Mouse (Mus musculus): ENCODE data around the gene Tspan9.

Tspan9 gene

GRCm38 (mm10) chr6:128132581-128132980, 10.8 kb downstream of the Tspan9 start:
- no peak for DNase-seq (ENCODE audit: low spot score)

GRCm38 (mm10) chr6:128131390-128131789, 12.0 kb downstream of the Tspan9 start:
- DNase-seq (ENCODE audit: low spot score) = no peak

- no peak for DNase-seq (ENCODE audit: low spot score)
Measured at GRCm38 (mm10) chr6:128130686-128131085, 12.7 kb downstream of the Tspan9 start.

GRCm38 (mm10) chr6:128129382-128129781, 14.0 kb downstream of the Tspan9 start:
- no peak for DNase-seq (ENCODE audit: low spot score)

- DNase-seq (ENCODE audit: low spot score) = no peak
Measured at GRCm38 (mm10) chr6:128127312-128127711, 16.1 kb downstream of the Tspan9 start.

- no peak for DNase-seq (ENCODE audit: low spot score)
Measured at GRCm38 (mm10) chr6:128126876-128127275, 16.5 kb downstream of the Tspan9 start.

GRCm38 (mm10) chr6:128125464-128125863, 17.9 kb downstream of the Tspan9 start:
- DNase-seq (ENCODE audit: low spot score) = no peak

GRCm38 (mm10) chr6:128124222-128124971, 19.0 kb downstream of the Tspan9 start:
- no peak for DNase-seq (ENCODE audit: low spot score)

GRCm38 (mm10) chr6:128122127-128122526, 21.3 kb downstream of the Tspan9 start:
- no peak for DNase-seq (ENCODE audit: low spot score)

GRCm38 (mm10) chr6:128121691-128122090, 21.7 kb downstream of the Tspan9 start:
- no peak for DNase-seq (ENCODE audit: low spot score)

GRCm38 (mm10) chr6:128120806-128121205, 22.6 kb downstream of the Tspan9 start:
- no peak for DNase-seq (ENCODE audit: low spot score)

- no peak for DNase-seq (ENCODE audit: low spot score)
Measured at GRCm38 (mm10) chr6:128118670-128119230, 24.6 kb downstream of the Tspan9 start.

- no peak for DNase-seq (ENCODE audit: low spot score)
Measured at GRCm38 (mm10) chr6:128116836-128117542, 26.4 kb downstream of the Tspan9 start.

GRCm38 (mm10) chr6:128116344-128116743, 27.1 kb downstream of the Tspan9 start:
- DNase-seq (ENCODE audit: low spot score) = no peak

GRCm38 (mm10) chr6:128115121-128115520, 28.3 kb downstream of the Tspan9 start:
- DNase-seq (ENCODE audit: low spot score) = no peak

GRCm38 (mm10) chr6:128112605-128113004, 30.8 kb downstream of the Tspan9 start:
- DNase-seq (ENCODE audit: low spot score) = no peak

GRCm38 (mm10) chr6:128111784-128112183, 31.6 kb downstream of the Tspan9 start:
- no peak for DNase-seq (ENCODE audit: low spot score)

- peak; percentile 55 for DNase-seq (ENCODE audit: low spot score)
Measured at GRCm38 (mm10) chr6:128108324-128109035, 34.9 kb downstream of the Tspan9 start.

GRCm38 (mm10) chr6:128107698-128108097, 35.7 kb downstream of the Tspan9 start:
- DNase-seq (ENCODE audit: low spot score) = no peak

GRCm38 (mm10) chr6:128106154-128106553, 37.2 kb downstream of the Tspan9 start:
- no peak for DNase-seq (ENCODE audit: low spot score)

- DNase-seq (ENCODE audit: low spot score) = no peak
Measured at GRCm38 (mm10) chr6:128104712-128105324, 38.6 kb downstream of the Tspan9 start.

GRCm38 (mm10) chr6:128103874-128104273, 39.5 kb downstream of the Tspan9 start:
- DNase-seq (ENCODE audit: low spot score) = no peak
